Mouse (Mus musculus) hindbrain, embryonic 14.5 days (tissue): ENCODE results near the gene Casp9. TPM values are rescaled to one million over a fixed set of nuclear protein-coding genes. Genes with fewer than 3 reads are reported as not detected.

Source experiments
- ATAC-seq: fragments of 200-750 bp; cut with Nextera tagmentation; 2 replicates; pipeline ENCODE4 v1.8.0; 2017; ENCODE audit warnings: moderate number of reproducible peaks, mild to moderate bottlenecking, moderate TSS enrichment, moderate library complexity; ENCODE audit not compliant: low FRiP score
- DNase-seq: peaks from one replicate; pipeline ENCODE4 v3.0.0-alpha.2; 2015; ENCODE audit warnings: low spot score
- H3K27ac ChIP-seq: fragments of 300-500 bp; sonication (generic); 2 replicates; pipeline ENCODE4 v1.5.1; 2014; ENCODE audit warnings: mild to moderate bottlenecking, moderate library complexity
- H3K27me3 ChIP-seq: fragments of 300-500 bp; sonication (generic); 2 replicates; pipeline ENCODE4 v1.6.1; 2014; ENCODE audit warnings: mild to moderate bottlenecking, low read length, mixed read lengths; ENCODE audit not compliant: control insufficient read depth, insufficient read depth
- H3K36me3 ChIP-seq: fragments of 300-500 bp; sonication (generic); replicated peaks from 2 replicates; pipeline ENCODE4 v1.6.1; 2014; ENCODE audit not compliant: control insufficient read depth, insufficient read depth
- H3K4me1 ChIP-seq: fragments of 300-500 bp; sonication (generic); replicated peaks from 2 replicates; pipeline ENCODE4 v1.6.1; 2014; ENCODE audit warnings: antibody characterized with exemption, low read length, mixed read lengths; ENCODE audit not compliant: control insufficient read depth, insufficient read depth
- H3K4me2 ChIP-seq: fragments of 300-500 bp; sonication (generic); replicated peaks from 2 replicates; pipeline ENCODE4 v1.6.1; 2014; ENCODE audit warnings: mild to moderate bottlenecking, moderate library complexity
- H3K4me3 ChIP-seq: fragments of 300-500 bp; sonication (generic); replicated peaks from 2 replicates; pipeline ENCODE4 v1.5.1; 2014; ENCODE audit warnings: mild to moderate bottlenecking, low read length
- H3K9ac ChIP-seq: fragments of 300-500 bp; sonication (generic); 2 replicates; pipeline ENCODE4 v1.6.1; 2014
- H3K9me3 ChIP-seq: fragments of 300-500 bp; sonication (generic); 2 replicates; pipeline ENCODE4 v1.6.1; 2016; ENCODE audit warnings: low read length; ENCODE audit not compliant: control insufficient read depth
- WGBS: fragments of 180-500 bp; shearing (Covaris S2); extraction: QIAGEN DNeasy Blood & Tissue Kit; methylation state at CpG from one replicate; pipeline ENCODE4 v1.1.7; 2014; 5-methylcytosine and 5-hydroxymethylcytosine counted together
- polyA plus RNA-seq: library from polyadenylated mRNA; unstranded; fragments of >200 nt; fragmentation: Nextera tagmentation; extraction: Ambion mirVana; gene quantifications from 2 replicates; pipeline ENCODE4 v1.2.1, GENCODE M21; 2014

The Casp9 gene
- polyA plus RNA-seq, 1 experiment from 2014 or later, result 18.7 TPM

GRCm38 (mm10) chr4:141834536-141835095 is 41.2 kb downstream of the Casp9 start:
- no peaks in the 10 kb centered on the region for H3K27me3 ChIP-seq
- DNase-seq (no peak), ATAC-seq (no peak)
- WGBS, result 75% methylated on average over 5 of the region's 5 CpGs
- no peaks in the 10 kb centered on the region for H3K9me3 ChIP-seq
- H3K4me2 ChIP-seq, result no peak overlapping the region
- H3K4me3 ChIP-seq, result no peak overlapping the region
- H3K36me3 ChIP-seq, result no peaks in the 10 kb centered on the region
- H3K27ac ChIP-seq, result no peak overlapping the region
- no peaks in the 10 kb centered on the region for H3K4me1 ChIP-seq
- no peak overlapping the region for H3K9ac ChIP-seq

- no peak for ATAC-seq
- no peak within 1 kb of the TSS for H3K27ac ChIP-seq
- no peaks in the 10 kb centered on the region for H3K4me1 ChIP-seq
- no peaks in the 10 kb centered on the region for H3K9me3 ChIP-seq
- H3K4me2 ChIP-seq, result no peak within 1 kb of the TSS
- H3K4me3 ChIP-seq, result no peak within 1 kb of the TSS
- no peak within 1 kb of the TSS for H3K9ac ChIP-seq
- H3K27me3 ChIP-seq, result no peaks in the 10 kb centered on the region
- no peak for DNase-seq
- H3K36me3 ChIP-seq, result no peaks in the 10 kb centered on the region
- 88% methylated on average over 6 of the region's 6 CpGs for WGBS
These were observed 52.6 kb downstream of the Casp9 start, which contains the start of gene Ctrc for GRCm38 (mm10) chr4:141845999-141846398. TSS of gene Ctrc (minus strand) at chr4:141846359.

GRCm38 (mm10) chr4:141853437-141853836 is 60.0 kb downstream of the Casp9 start:
- WGBS, result 80% methylated on average over 9 of the region's 9 CpGs
- no peak overlapping the region for H3K27ac ChIP-seq

GRCm38 (mm10) chr4:141857422-141857930 is 64.1 kb downstream of the Casp9 start:
- 19% methylated on average over 10 of the region's 10 CpGs for WGBS
- DNase-seq, result peak; percentile 92
- Histone ChIP-seq H3K9ac (no peak overlapping the region; the same call in 1 of the 2 replicates), H3K4me2 (no peak overlapping the region), H3K27ac (no peak overlapping the region), H3K9me3 (no peaks in the 10 kb centered on the region), H3K36me3 (peaks cover 34% of the 10 kb centered on the region), H3K27me3 (no peaks in the 10 kb centered on the region), H3K4me3 (no peak overlapping the region), H3K4me1 (no peaks in the 10 kb centered on the region)
- ATAC-seq, result peak; percentile 78; the same call in 1 of the 2 replicates

More at GRCm38 (mm10) chr4:141853437-141853836, 60.0 kb downstream of the Casp9 start:
- Histone ChIP-seq H3K9ac (no peak overlapping the region), H3K4me3 (no peak overlapping the region), H3K9me3 (no peaks in the 10 kb centered on the region), H3K36me3 (0 out of 2 replicates have a peak, but pooled peaks cover 3% of the 10 kb centered on the region), H3K4me2 (no peak overlapping the region), H3K27me3 (no peaks in the 10 kb centered on the region), H3K4me1 (no peaks in the 10 kb centered on the region)
- ATAC-seq, result no peak
- DNase-seq, result peak; percentile 80

GRCm38 (mm10) chr4:141858501-141858900 is 65.1 kb downstream of the Casp9 start:
- Histone ChIP-seq H3K9ac (no peak overlapping the region), H3K36me3 (peaks cover 34% of the 10 kb centered on the region), H3K27ac (no peak overlapping the region), H3K4me2 (no peak overlapping the region), H3K4me3 (no peak overlapping the region), H3K27me3 (no peaks in the 10 kb centered on the region), H3K4me1 (no peaks in the 10 kb centered on the region), H3K9me3 (no peaks in the 10 kb centered on the region)
- ATAC-seq (no peak), DNase-seq (no peak)
- 88% methylated on average over 17 of the region's 20 CpGs for WGBS

GRCm38 (mm10) chr4:141859351-141859750 is 65.9 kb downstream of the Casp9 start:
- 91% methylated on average over 14 of the region's 14 CpGs for WGBS
- H3K9me3 ChIP-seq, result no peaks in the 10 kb centered on the region

GRCm38 (mm10) chr4:141860246-141860841 is 66.9 kb downstream of the Casp9 start:
- 76% methylated on average over 19 of the region's 19 CpGs for WGBS
- Histone ChIP-seq H3K27me3 (no peaks in the 10 kb centered on the region), H3K36me3 (peaks cover 34% of the 10 kb centered on the region), H3K27ac (no peak overlapping the region), H3K9ac (no peak overlapping the region), H3K4me2 (no peak overlapping the region), H3K4me1 (no peaks in the 10 kb centered on the region), H3K9me3 (no peaks in the 10 kb centered on the region), H3K4me3 (no peak overlapping the region)
- no peak for DNase-seq
- ATAC-seq, result no peak

More at GRCm38 (mm10) chr4:141859351-141859750, 65.9 kb downstream of the Casp9 start:
- no peak for ATAC-seq
- no peaks in the 10 kb centered on the region for H3K4me1 ChIP-seq
- no peaks in the 10 kb centered on the region for H3K27me3 ChIP-seq
- no peak overlapping the region for H3K4me3 ChIP-seq
- no peak overlapping the region for H3K9ac ChIP-seq
- H3K27ac ChIP-seq, result no peak overlapping the region
- DNase-seq, result no peak
- H3K4me2 ChIP-seq, result no peak overlapping the region
- peaks cover 34% of the 10 kb centered on the region for H3K36me3 ChIP-seq

- Histone ChIP-seq H3K9me3 (no peaks in the 10 kb centered on the region), H3K4me3 (no peak overlapping the region), H3K27ac (no peak overlapping the region), H3K27me3 (no peaks in the 10 kb centered on the region), H3K4me1 (peaks cover 7% of the 10 kb centered on the region), H3K4me2 (no peak overlapping the region), H3K36me3 (peaks cover 34% of the 10 kb centered on the region), H3K9ac (no peak overlapping the region)
- WGBS, result 93% methylated on average over 17 of the region's 17 CpGs
- DNase-seq, result no peak
- ATAC-seq, result no peak
These were observed 68.3 kb downstream of the Casp9 start for GRCm38 (mm10) chr4:141861591-141862295.

- Histone ChIP-seq H3K9ac (no peak overlapping the region), H3K27me3 (no peaks in the 10 kb centered on the region), H3K36me3 (peaks cover 33% of the 10 kb centered on the region), H3K9me3 (no peaks in the 10 kb centered on the region), H3K4me3 (no peak overlapping the region), H3K4me1 (peaks cover 17% of the 10 kb centered on the region), H3K4me2 (no peak overlapping the region), H3K27ac (no peak overlapping the region)
- 82% methylated on average over 5 of the region's 5 CpGs for WGBS
- no peak for ATAC-seq
- no peak for DNase-seq
These were observed 69.5 kb downstream of the Casp9 start for GRCm38 (mm10) chr4:141862867-141863266.
